9 mouse cellular contexts compared by ENCODE assay signal in genomic region chr11:97960907-97961306, GRCm38 (mm10). TPM values are rescaled to one million over a fixed set of nuclear protein-coding genes. Genes with fewer than 3 reads are reported as not detected.
A peak's percentile ranks its signal among the peaks of the same experiment; 100 is the strongest.
DNase-seq lines count a peak whose midpoint lies in the region; ATAC-seq and TF ChIP-seq lines count a peak whose summit lies in the region.
"Had no signal": no experiment of that assay in that cellular context is flagged by ENCODE, and none has a peak within 500 bp of the region (broad histone marks: within the 10 kb centered on the region; RNA-seq: fewer than 3 reads in every experiment).

No protein-coding gene starts in this region.

- peak; percentile 44 for DNase-seq in liver, postnatal 0 days
- DNase-seq in liver, embryonic 11.5 days (ENCODE audit: low spot score): no peak
- DNase-seq in cerebellum, adult 9-10 months: peak; percentile 48
- peak; percentile 54 to 57 for DNase-seq in kidney, postnatal 4 days
- DNase-seq in adipocyte (ENCODE audit: low spot score): no peak
- DNase-seq: right cerebral cortex, adult 18-20 months had no signal

- no peak for TF ChIP-seq POLR2A in bone marrow, adult 2 months (IDR thresholded peaks at IDR 0.05; ENCODE audit: borderline replicate concordance, control insufficient read depth, low read depth, low read length)

- no peak overlapping the region for H3K27ac ChIP-seq in liver, postnatal 0 days (ENCODE audit: low read depth)
- H3K27ac ChIP-seq in liver, embryonic 11.5 days (ENCODE audit: low read depth, low read length): no peak overlapping the region
- H3K27ac ChIP-seq in bone marrow, adult 2 months (ENCODE audit: control insufficient read depth, insufficient read depth, low read depth, low read length, poor library complexity): no peak overlapping the region
- no peak overlapping the region for H3K27ac ChIP-seq in forebrain, embryonic 15.5 days (replicated peaks)

- ATAC-seq in liver, postnatal 0 days: no peak
- ATAC-seq in liver, embryonic 11.5 days (replicated peaks; ENCODE audit: low FRiP score): no peak
- ATAC-seq in forebrain, embryonic 15.5 days (replicated peaks): no peak

- H3K9ac ChIP-seq in liver, postnatal 0 days (replicated peaks): no peak overlapping the region
- H3K9ac ChIP-seq in liver, embryonic 11.5 days (ENCODE audit: low read depth, low read length): no peak overlapping the region
- no peak overlapping the region for H3K9ac ChIP-seq in forebrain, embryonic 15.5 days (replicated peaks)

- H3K4me1 ChIP-seq in liver, postnatal 0 days (ENCODE audit: insufficient read depth): no peaks in the 10 kb centered on the region
- no peaks in the 10 kb centered on the region for H3K4me1 ChIP-seq in liver, embryonic 11.5 days (replicated peaks; ENCODE audit: control insufficient read depth, insufficient read depth, low read length)
- no peaks in the 10 kb centered on the region; the same call in 1 of the 2 replicates for H3K4me1 ChIP-seq in bone marrow, adult 2 months (ENCODE audit: control insufficient read depth, insufficient read depth, low read length)
- 0 out of 2 replicates have a peak, but pooled peaks cover 4% of the 10 kb centered on the region for H3K4me1 ChIP-seq in forebrain, embryonic 15.5 days

- H3K9me3 ChIP-seq in liver, postnatal 0 days (ENCODE audit: low read length): no peaks in the 10 kb centered on the region
- no peaks in the 10 kb centered on the region for H3K9me3 ChIP-seq in liver, embryonic 11.5 days (ENCODE audit: control insufficient read depth, low read length)
- H3K9me3 ChIP-seq in forebrain, embryonic 15.5 days: no peaks in the 10 kb centered on the region

- H3K4me2 ChIP-seq in liver, postnatal 0 days (ENCODE audit: low read depth, low read length): no peak overlapping the region
- no peak overlapping the region for H3K4me2 ChIP-seq in liver, embryonic 11.5 days
- H3K4me2 ChIP-seq in forebrain, embryonic 15.5 days (replicated peaks): no peak overlapping the region
- H3K4me2 ChIP-seq: heart, embryonic 11.5 days had no signal

- no peak overlapping the region for H3K4me3 ChIP-seq in liver, postnatal 0 days (ENCODE audit: low read depth, low read length)
- H3K4me3 ChIP-seq in liver, embryonic 11.5 days (ENCODE audit: low read depth, low read length): no peak overlapping the region
- no peak overlapping the region for H3K4me3 ChIP-seq in bone marrow, adult 2 months (replicated peaks; ENCODE audit: control insufficient read depth, low read depth, low read length)
- no peak overlapping the region for H3K4me3 ChIP-seq in forebrain, embryonic 15.5 days

- no peak for TF ChIP-seq EP300 in liver, postnatal 0 days (IDR thresholded peaks at IDR 0.05; ENCODE audit: low read depth)

- WGBS in liver, postnatal 0 days (ENCODE audit: insufficient replicate concordance): 65% methylated on average over 1 of the region's 1 CpGs
- 89% methylated on average over 1 of the region's 1 CpGs for WGBS in liver, embryonic 11.5 days
- 85% methylated on average over 1 of the region's 1 CpGs for WGBS in bone marrow, adult 2 months
- 74% methylated on average over 1 of the region's 1 CpGs for whole genome bisulfite sequencing in forebrain, embryonic 15.5 days

- H3K27me3 ChIP-seq in liver, postnatal 0 days (ENCODE audit: insufficient read depth, low read length): no peaks in the 10 kb centered on the region
- H3K27me3 ChIP-seq in liver, embryonic 11.5 days (replicated peaks; ENCODE audit: control insufficient read depth, insufficient read depth, low read length): peaks cover 2% of the 10 kb centered on the region; the same call in 1 of the 2 replicates
- no peaks in the 10 kb centered on the region for H3K27me3 ChIP-seq in forebrain, embryonic 15.5 days

- no peaks in the 10 kb centered on the region for H3K36me3 ChIP-seq in liver, postnatal 0 days (replicated peaks; ENCODE audit: insufficient read depth, low read length)
- H3K36me3 ChIP-seq in liver, embryonic 11.5 days (ENCODE audit: control insufficient read depth, insufficient read depth, low read length): no peaks in the 10 kb centered on the region
- H3K36me3 ChIP-seq in forebrain, embryonic 15.5 days: no peaks in the 10 kb centered on the region

- TF ChIP-seq CTCF in liver, postnatal 0 days (IDR thresholded peaks at IDR 0.05; ENCODE audit: low read depth): peak; percentile 67
- peak; percentile 55; the same call in 1 of the 2 replicates for TF ChIP-seq CTCF in bone marrow, adult 2 months (IDR thresholded peaks at IDR 0.05; ENCODE audit: control insufficient read depth, insufficient read depth, low read length)

RNA-seq across cellular contexts. Expression of gene Plxdc1, which starts 25.3 kb away (rescaled TPM):
- polyA plus RNA-seq in liver, postnatal 0 days (2015; fragmentation: Nextera tagmentation; extraction: Ambion mirVana): 0.75 TPM in 2 replicates
- 0.47 and 0.77 TPM in 2 replicates for polyA plus RNA-seq in liver, embryonic 11.5 days (2014; fragmentation: Nextera tagmentation; extraction: Ambion mirVana)
- 2.0 and 11.9 TPM in 2 replicates for polyA plus RNA-seq in bone marrow, adult 2 months (2011; ENCODE audit: insufficient read depth, insufficient read length, low replicate concordance, missing spikeins)
- 0.65 and 0.89 TPM in 2 replicates for polyA plus RNA-seq in forebrain, embryonic 15.5 days (2015; fragmentation: Nextera tagmentation; extraction: Ambion mirVana)
- polyA plus RNA-seq: heart, embryonic 11.5 days had no signal

RNA-seq across cellular contexts. Expression of gene Arl5c, which starts 35.1 kb away (rescaled TPM):
- 9.9 and 10.0 TPM in 2 replicates for polyA plus RNA-seq in liver, postnatal 0 days (2015; fragmentation: Nextera tagmentation; extraction: Ambion mirVana)
- 24.0 and 31.2 TPM in 2 replicates for polyA plus RNA-seq in liver, embryonic 11.5 days (2014; fragmentation: Nextera tagmentation; extraction: Ambion mirVana)
- 33.1 and 47.3 TPM in 2 replicates for polyA plus RNA-seq in bone marrow, adult 2 months (2011; ENCODE audit: insufficient read depth, insufficient read length, low replicate concordance, missing spikeins)
- 6.9 and 7.0 TPM in 2 replicates for polyA plus RNA-seq in forebrain, embryonic 15.5 days (2015; fragmentation: Nextera tagmentation; extraction: Ambion mirVana)

Comparison
In these comparisons a context has a peak if more than half of its experiments do, and no peak if none do; other contexts are left out.
1. DNase-seq: peak in liver, postnatal 0 days (single experiment), cerebellum, adult 9-10 months (single experiment) and kidney, postnatal 4 days (2 of 2); none in liver, embryonic 11.5 days (single experiment) and adipocyte (single experiment).